Mouse (Mus musculus): ENCODE measurements around the gene Tbx4.

GRCm38 (mm10) chr11:85891010-85891691, 4.9 kb downstream of the Tbx4 start:
- TF ChIP-seq CTCF (IDR thresholded peaks at IDR 0.05; ENCODE audit: borderline replicate concordance, insufficient read depth, low read depth, low read length) = no peak
- no peak for TF ChIP-seq POLR2A (IDR thresholded peaks at IDR 0.05; ENCODE audit: borderline replicate concordance, insufficient read depth, low read length)
